Mouse (Mus musculus): ENCODE data around the gene Tmem204. TPM values are rescaled to one million over a fixed set of nuclear protein-coding genes. Genes with fewer than 3 reads are reported as not detected.

The Tmem204 gene
- total and polyA plus RNA-seq, 2 experiments from 2014 or later = 8.3 to 11.2 TPM

- Histone ChIP-seq H3K36me3 (ENCODE audit: insufficient read depth, low read length) (peaks cover 24% of the 10 kb centered on the region), H3K4me2 (ENCODE audit: low read depth, low read length, poor library complexity, severe bottlenecking) (no peak overlapping the region), H3K27ac (ENCODE audit: low read depth, low read length) (no peak overlapping the region), H3K4me1 (ENCODE audit: insufficient read depth, low read length) (no peaks in the 10 kb centered on the region), H3K9me3 (ENCODE audit: low read length) (no peaks in the 10 kb centered on the region), H3K9ac (replicated peaks; ENCODE audit: low read length, poor library complexity, severe bottlenecking) (no peak overlapping the region), H3K4me3 (ENCODE audit: low read depth, low read length) (no peak overlapping the region), H3K27me3 (ENCODE audit: insufficient read depth, low read length) (no peaks in the 10 kb centered on the region)
- 83% methylated on average over 2 of the region's 2 CpGs for WGBS
- DNase-seq (ENCODE audit: low spot score) (no peak), ATAC-seq (ENCODE audit: low FRiP score) (no peak)
- no peak for TF ChIP-seq CTCF (IDR thresholded peaks at IDR 0.05)
These were observed 14.7 kb downstream of the Tmem204 start for GRCm38 (mm10) chr17:25068690-25069089.

GRCm38 (mm10) chr17:25067442-25067851 lies 15.9 kb downstream of the Tmem204 start:
- no peaks in the 10 kb centered on the region for H3K27me3 ChIP-seq (ENCODE audit: insufficient read depth, low read length)
- no peak overlapping the region for H3K9ac ChIP-seq (replicated peaks; ENCODE audit: low read length, poor library complexity, severe bottlenecking)
- no peak for ATAC-seq (ENCODE audit: low FRiP score)
- H3K27ac ChIP-seq (ENCODE audit: low read depth, low read length) = no peak overlapping the region
- DNase-seq (ENCODE audit: low spot score) = no peak
- H3K4me2 ChIP-seq (ENCODE audit: low read depth, low read length, poor library complexity, severe bottlenecking) = no peak overlapping the region
- no peak overlapping the region for H3K4me3 ChIP-seq (ENCODE audit: low read depth, low read length)
- TF ChIP-seq CTCF (IDR thresholded peaks at IDR 0.05) = no peak
- H3K4me1 ChIP-seq (ENCODE audit: insufficient read depth, low read length) = no peaks in the 10 kb centered on the region
- H3K9me3 ChIP-seq (ENCODE audit: low read length) = no peaks in the 10 kb centered on the region
- H3K36me3 ChIP-seq (ENCODE audit: insufficient read depth, low read length) = peaks cover 18% of the 10 kb centered on the region
- 79% methylated on average over 8 of the region's 8 CpGs for WGBS

- DNase-seq (ENCODE audit: low spot score) = no peak
- ATAC-seq (ENCODE audit: low FRiP score) = no peak
- no peaks in the 10 kb centered on the region for H3K27me3 ChIP-seq (ENCODE audit: insufficient read depth, low read length)
- no peak overlapping the region for H3K27ac ChIP-seq (ENCODE audit: low read depth, low read length)
- 95% methylated on average over 7 of the region's 7 CpGs for WGBS
- no peak overlapping the region for H3K4me2 ChIP-seq (ENCODE audit: low read depth, low read length, poor library complexity, severe bottlenecking)
- peaks cover 23% of the 10 kb centered on the region for H3K36me3 ChIP-seq (ENCODE audit: insufficient read depth, low read length)
- H3K4me3 ChIP-seq (ENCODE audit: low read depth, low read length) = no peak overlapping the region
- no peaks in the 10 kb centered on the region for H3K9me3 ChIP-seq (ENCODE audit: low read length)
- H3K4me1 ChIP-seq (ENCODE audit: insufficient read depth, low read length) = no peaks in the 10 kb centered on the region
- no peak overlapping the region for H3K9ac ChIP-seq (replicated peaks; ENCODE audit: low read length, poor library complexity, severe bottlenecking)
- no peak for TF ChIP-seq CTCF (IDR thresholded peaks at IDR 0.05)
These were observed 16.8 kb downstream of the Tmem204 start for GRCm38 (mm10) chr17:25066595-25066994.

GRCm38 (mm10) chr17:25065189-25065588 lies 18.2 kb downstream of the Tmem204 start:
- no peak overlapping the region for H3K4me3 ChIP-seq (ENCODE audit: low read depth, low read length)
- no peak overlapping the region for H3K4me2 ChIP-seq (ENCODE audit: low read depth, low read length, poor library complexity, severe bottlenecking)
- H3K9me3 ChIP-seq (ENCODE audit: low read length) = no peaks in the 10 kb centered on the region
- TF ChIP-seq CTCF (IDR thresholded peaks at IDR 0.05) = no peak
- no peak overlapping the region for H3K9ac ChIP-seq (replicated peaks; ENCODE audit: low read length, poor library complexity, severe bottlenecking)
- H3K27me3 ChIP-seq (ENCODE audit: insufficient read depth, low read length) = no peaks in the 10 kb centered on the region
- DNase-seq (ENCODE audit: low spot score) (no peak), ATAC-seq (ENCODE audit: low FRiP score) (no peak)
- no peak overlapping the region for H3K27ac ChIP-seq (ENCODE audit: low read depth, low read length)
- H3K4me1 ChIP-seq (ENCODE audit: insufficient read depth, low read length) = no peaks in the 10 kb centered on the region
- peaks cover 29% of the 10 kb centered on the region for H3K36me3 ChIP-seq (ENCODE audit: insufficient read depth, low read length)
- WGBS = 86% methylated on average over 3 of the region's 3 CpGs

- H3K27ac ChIP-seq (ENCODE audit: low read depth, low read length) = no peak overlapping the region
- no peaks in the 10 kb centered on the region for H3K27me3 ChIP-seq (ENCODE audit: insufficient read depth, low read length)
- H3K4me2 ChIP-seq (ENCODE audit: low read depth, low read length, poor library complexity, severe bottlenecking) = no peak overlapping the region
- no peak overlapping the region for H3K9ac ChIP-seq (replicated peaks; ENCODE audit: low read length, poor library complexity, severe bottlenecking)
- DNase-seq (ENCODE audit: low spot score) (peak; percentile 6), ATAC-seq (ENCODE audit: low FRiP score) (no peak)
- H3K9me3 ChIP-seq (ENCODE audit: low read length) = no peaks in the 10 kb centered on the region
- no peaks in the 10 kb centered on the region for H3K4me1 ChIP-seq (ENCODE audit: insufficient read depth, low read length)
- peaks cover 33% of the 10 kb centered on the region for H3K36me3 ChIP-seq (ENCODE audit: insufficient read depth, low read length)
- H3K4me3 ChIP-seq (ENCODE audit: low read depth, low read length) = no peak overlapping the region
- WGBS = 80% methylated on average over 9 of the region's 9 CpGs
- no peak for TF ChIP-seq CTCF (IDR thresholded peaks at IDR 0.05)
These were observed 19.0 kb downstream of the Tmem204 start for GRCm38 (mm10) chr17:25064351-25064750.

- peak; percentile 7 for DNase-seq (ENCODE audit: low spot score)
- Histone ChIP-seq H3K9me3 (ENCODE audit: low read length) (no peaks in the 10 kb centered on the region), H3K27me3 (ENCODE audit: insufficient read depth, low read length) (no peaks in the 10 kb centered on the region), H3K9ac (replicated peaks; ENCODE audit: low read length, poor library complexity, severe bottlenecking) (no peak overlapping the region), H3K4me1 (ENCODE audit: insufficient read depth, low read length) (no peaks in the 10 kb centered on the region), H3K36me3 (ENCODE audit: insufficient read depth, low read length) (peaks cover 36% of the 10 kb centered on the region), H3K4me2 (ENCODE audit: low read depth, low read length, poor library complexity, severe bottlenecking) (no peak overlapping the region), H3K27ac (ENCODE audit: low read depth, low read length) (no peak overlapping the region), H3K4me3 (ENCODE audit: low read depth, low read length) (no peak overlapping the region)
- no peak for ATAC-seq (ENCODE audit: low FRiP score)
- TF ChIP-seq CTCF (IDR thresholded peaks at IDR 0.05) = no peak
- 87% methylated on average over 12 of the region's 12 CpGs for WGBS
These were observed 19.5 kb downstream of the Tmem204 start for GRCm38 (mm10) chr17:25063872-25064271.
